Mouse (Mus musculus): ENCODE results near the gene Ifnb1. TPM values are rescaled to one million over a fixed set of nuclear protein-coding genes. Genes with fewer than 3 reads are reported as not detected.

Gene Ifnb1
- polyA plus RNA-seq (2012; rRNA removed): not detected in 2 replicates

GRCm38 (mm10) chr4:88522674-88523073, at the start of gene Ifnb1:
TSS of gene Ifnb1 (minus strand) at chr4:88522774.

GRCm38 (mm10) chr4:88571698-88572097, 49.1 kb upstream of the Ifnb1 start, which contains the start of gene Ifna14:
TSS of gene Ifna14 (minus strand) at chr4:88571798.

GRCm38 (mm10) chr4:88558145-88558544, 35.6 kb upstream of the Ifnb1 start, which contains the start of gene Ifna15:
TSS of gene Ifna15 (minus strand) at chr4:88558245.

Other genes starting within 250 kb of the Ifnb1 start
- 1.3 TPM in 2 replicates for gene Hacd4, start 83.8 kb downstream of the Ifnb1 start, polyA plus RNA-seq (2012; rRNA removed)
- not detected in 2 replicates for gene Ifna15, start 35.5 kb upstream of the Ifnb1 start, polyA plus RNA-seq (2012; rRNA removed)
- not detected in 2 replicates for gene Ifna14, start 49.0 kb upstream of the Ifnb1 start, polyA plus RNA-seq (2012; rRNA removed)
- gene Ifna9, start 69.6 kb upstream of the Ifnb1 start, polyA plus RNA-seq (2012; rRNA removed): not detected in 2 replicates
- gene Ifna12, start 80.6 kb upstream of the Ifnb1 start, polyA plus RNA-seq (2012; rRNA removed): not detected in 2 replicates
- not detected in 2 replicates for gene C87499, start 111.6 kb upstream of the Ifnb1 start, polyA plus RNA-seq (2012; rRNA removed)
- not detected in 2 replicates for gene Ifna13, start 121.7 kb upstream of the Ifnb1 start, polyA plus RNA-seq (2012; rRNA removed)
- gene Ifna16, start 154.2 kb upstream of the Ifnb1 start, polyA plus RNA-seq (2012; rRNA removed): not detected in 2 replicates
- gene Ifna2, start 161.1 kb upstream of the Ifnb1 start, polyA plus RNA-seq (2012; rRNA removed): not detected in 2 replicates
- not detected in 2 replicates for gene Ifnab, start 168.6 kb upstream of the Ifnb1 start, polyA plus RNA-seq (2012; rRNA removed)
- 0.15 and 0.44 TPM in 2 replicates for gene Gm26566, start 199.0 kb upstream of the Ifnb1 start, polyA plus RNA-seq (2012; rRNA removed)
- 17.9 and 18.2 TPM in 2 replicates for gene Klhl9, start 199.7 kb upstream of the Ifnb1 start, polyA plus RNA-seq (2012; rRNA removed)
- gene Gm13271, start 232.1 kb upstream of the Ifnb1 start, polyA plus RNA-seq (2012; rRNA removed): not detected in 2 replicates
- not detected in 2 replicates for gene Gm13283, start 237.3 kb upstream of the Ifnb1 start, polyA plus RNA-seq (2012; rRNA removed)

Data from colon, adult 2 months (tissue).